Mouse (Mus musculus) embryo, embryonic 10 days (tissue): ENCODE measurements around the gene Bicdl1.

Experiments used
- DNase-seq: peaks from one replicate; pipeline ENCODE4 v3.0.0-alpha.2; 2015; ENCODE audit warnings: low spot score

Bicdl1 gene

DNA sequence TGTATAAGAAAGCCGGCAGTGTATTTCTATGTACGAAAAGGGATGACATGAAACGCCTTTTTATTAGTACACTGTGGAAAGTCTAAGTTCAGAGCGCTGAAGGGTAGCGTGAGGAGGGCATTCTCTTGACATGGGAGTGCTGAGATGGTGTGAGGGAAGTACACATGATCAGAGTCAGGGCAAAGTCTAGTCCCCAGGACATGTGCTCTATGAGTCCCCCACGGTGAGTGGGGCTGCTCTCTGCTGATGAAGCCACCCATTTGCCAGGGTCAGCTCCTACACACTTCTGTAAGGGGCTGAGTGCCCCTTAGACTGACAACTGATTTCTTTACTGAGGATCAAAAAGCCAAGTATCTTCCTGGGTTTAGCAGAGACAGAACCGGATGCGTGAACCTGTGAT is 64.2 kb downstream of the Bicdl1 start:
- DNase-seq: no peak

DNA sequence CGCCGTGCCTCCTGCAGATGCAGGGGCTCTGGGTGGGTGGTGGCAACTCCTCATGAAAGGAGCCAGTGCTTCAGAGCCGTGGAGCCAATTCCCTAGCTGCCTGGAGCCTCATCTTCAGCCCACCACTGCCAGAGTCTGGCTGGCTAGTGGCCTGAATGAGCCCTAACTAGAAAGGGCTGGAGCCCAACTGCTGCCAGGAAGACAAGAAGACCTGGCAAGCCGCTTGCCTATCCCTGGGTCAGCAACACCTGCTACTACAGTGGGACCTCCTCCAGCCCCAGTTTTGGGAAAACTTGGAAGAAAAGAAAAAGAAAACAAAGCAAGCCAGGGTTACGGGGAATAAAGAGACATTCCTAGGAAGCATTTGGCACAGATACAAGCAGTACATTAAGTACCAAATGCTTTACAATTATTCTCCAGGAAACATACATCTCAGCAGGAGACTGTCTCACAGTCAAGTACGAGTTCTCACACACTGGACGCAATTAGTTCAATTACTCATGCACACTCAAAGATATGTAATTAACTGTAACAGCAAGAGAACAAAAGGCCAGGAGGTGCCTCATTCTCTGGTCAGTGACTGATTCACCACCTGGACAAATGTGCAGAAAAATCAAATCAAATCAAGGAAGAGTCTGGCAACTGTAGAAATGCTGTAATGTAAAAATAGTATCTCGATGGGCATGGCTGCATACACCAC is 64.9 kb downstream of the Bicdl1 start:
- no peak for DNase-seq

DNA sequence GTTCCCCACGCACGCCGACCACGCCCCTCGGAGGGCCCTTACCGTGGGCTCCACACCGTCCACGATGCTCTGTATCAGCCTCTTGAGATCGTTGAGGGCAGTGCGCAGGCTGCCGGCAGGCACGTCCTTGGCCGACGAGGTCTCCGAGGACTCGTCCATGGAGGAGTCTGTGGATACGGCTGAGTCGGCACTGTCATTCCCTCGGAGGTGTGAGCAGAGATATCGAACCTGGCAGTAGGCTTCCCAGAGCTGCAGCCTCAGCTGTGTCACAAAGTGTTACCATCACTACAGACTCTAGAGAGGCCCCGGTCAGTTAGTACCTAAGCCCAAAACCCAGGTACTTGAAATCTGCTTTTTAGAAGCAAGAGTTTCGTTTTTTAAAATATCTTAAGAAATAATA is 68.8 kb downstream of the Bicdl1 start:
- DNase-seq: no peak

DNA sequence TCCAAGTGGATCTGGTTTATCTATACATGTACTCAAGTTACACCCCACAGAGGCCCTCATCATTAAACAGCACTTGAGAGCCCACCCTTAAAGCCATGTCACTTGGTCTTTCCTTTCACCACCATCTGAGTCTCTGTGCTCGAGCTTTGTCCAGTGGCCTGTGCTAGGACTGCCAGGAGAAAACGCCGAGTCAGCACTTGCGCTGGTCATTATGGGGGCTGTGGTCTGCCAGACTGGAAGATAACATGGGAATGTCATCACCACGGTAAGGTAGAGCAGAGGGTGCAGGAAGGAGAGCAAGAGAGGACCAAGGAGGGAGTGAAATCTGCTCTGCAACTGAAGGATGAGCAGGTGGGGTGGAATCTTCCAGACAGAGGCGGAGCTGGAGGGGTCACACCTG is 73.1 kb downstream of the Bicdl1 start:
- no peak for DNase-seq

DNA sequence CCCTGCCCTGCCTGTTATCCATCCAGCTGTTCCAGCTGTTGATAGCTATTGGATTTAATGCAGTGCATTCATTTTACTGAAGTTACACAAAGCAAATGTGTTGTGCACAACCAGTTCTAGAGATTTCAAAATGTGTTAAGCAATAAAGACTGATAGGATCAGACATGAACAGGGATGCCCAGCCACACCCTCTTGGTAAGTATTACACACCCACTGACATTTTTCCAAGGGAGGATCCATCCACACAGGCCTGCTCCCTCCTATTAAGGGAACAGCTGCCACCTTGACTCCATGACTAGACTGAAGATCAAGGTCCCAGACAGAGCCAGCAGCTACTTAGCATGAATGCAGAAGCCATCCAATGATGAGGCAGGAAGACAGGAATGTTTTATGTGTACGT is 74.2 kb downstream of the Bicdl1 start:
- DNase-seq: no peak

DNA sequence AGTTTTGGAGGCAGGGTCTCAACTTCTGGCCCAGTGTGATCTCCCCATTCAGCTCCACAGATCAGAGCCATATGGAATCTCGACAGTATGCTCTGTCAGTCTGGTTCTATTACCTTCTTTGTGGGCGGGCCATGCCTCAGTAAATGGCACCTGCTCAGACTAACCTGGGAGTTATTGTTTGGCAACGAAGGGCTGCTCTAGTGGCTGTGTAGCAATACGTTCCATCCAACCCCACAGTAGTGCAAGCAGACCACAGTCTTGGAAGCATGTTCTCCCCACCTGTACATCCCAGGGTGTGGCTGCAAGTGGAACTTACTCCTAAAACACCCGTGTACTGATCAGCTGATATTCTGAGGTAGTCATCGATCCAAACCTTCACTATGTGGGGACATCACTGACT is 74.7 kb downstream of the Bicdl1 start:
- no peak for DNase-seq

DNA sequence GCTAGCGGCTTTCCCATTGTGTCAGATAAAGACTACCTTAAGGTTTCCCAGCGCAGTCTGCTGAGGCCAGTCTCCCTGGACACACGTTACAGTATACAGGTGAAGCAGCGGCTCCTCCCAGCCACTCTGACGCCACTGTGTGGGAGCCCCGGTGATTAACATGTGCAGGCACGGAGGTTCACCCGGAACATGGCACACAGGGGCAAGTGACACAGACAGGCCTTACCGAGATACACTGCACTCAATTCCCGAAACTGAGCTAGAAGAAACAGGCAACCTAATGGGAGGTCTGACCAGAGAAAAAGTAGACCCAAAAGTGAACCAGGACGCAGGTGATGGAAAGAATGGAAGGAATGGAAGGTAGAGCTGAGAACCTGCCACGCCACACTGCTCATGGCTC is 77.6 kb downstream of the Bicdl1 start:
- DNase-seq: no peak

DNA sequence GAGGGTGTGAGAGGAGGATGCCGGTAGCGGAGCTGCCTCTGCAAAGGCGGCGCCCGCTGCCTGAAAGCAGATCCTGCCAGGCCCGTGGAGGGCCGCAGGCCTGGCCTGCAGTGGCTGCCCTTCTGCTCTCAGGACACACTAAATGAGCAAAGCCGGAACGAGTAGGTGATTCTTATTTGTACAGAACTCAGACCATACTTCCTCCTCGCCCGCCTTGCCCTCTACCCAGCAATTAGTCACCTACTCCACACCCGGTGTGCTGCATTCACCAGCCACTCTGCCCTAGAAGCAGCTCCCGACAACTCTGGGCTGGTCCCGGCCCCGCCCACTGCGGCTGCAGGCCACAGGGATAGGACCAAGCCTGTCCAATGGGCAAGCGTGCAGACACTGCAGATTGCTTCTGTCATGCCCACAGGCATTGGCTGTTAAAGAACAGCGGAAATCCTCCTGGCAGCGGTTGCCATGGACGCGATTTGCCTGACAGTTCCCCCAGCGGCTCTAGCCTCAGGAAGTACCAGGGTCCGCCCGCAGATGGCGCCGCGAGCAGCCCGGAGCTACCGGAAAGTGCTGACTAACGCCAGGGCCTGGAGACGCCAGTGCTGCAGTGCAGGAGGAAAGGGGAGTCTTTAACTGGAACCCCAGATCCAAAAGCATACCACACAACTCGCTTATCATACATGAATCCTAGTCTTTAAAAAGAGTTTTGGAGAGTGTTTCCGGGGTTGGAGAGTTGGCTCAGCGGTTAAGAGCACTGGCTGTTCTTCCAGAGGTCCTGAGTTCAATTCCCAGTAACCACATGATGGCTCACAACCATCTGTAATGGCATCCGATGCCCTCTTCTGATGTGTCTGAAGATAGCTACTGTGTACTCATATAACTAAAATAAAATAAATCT is 78.5 kb downstream of the Bicdl1 start:
- DNase-seq: peak; percentile 99

DNA sequence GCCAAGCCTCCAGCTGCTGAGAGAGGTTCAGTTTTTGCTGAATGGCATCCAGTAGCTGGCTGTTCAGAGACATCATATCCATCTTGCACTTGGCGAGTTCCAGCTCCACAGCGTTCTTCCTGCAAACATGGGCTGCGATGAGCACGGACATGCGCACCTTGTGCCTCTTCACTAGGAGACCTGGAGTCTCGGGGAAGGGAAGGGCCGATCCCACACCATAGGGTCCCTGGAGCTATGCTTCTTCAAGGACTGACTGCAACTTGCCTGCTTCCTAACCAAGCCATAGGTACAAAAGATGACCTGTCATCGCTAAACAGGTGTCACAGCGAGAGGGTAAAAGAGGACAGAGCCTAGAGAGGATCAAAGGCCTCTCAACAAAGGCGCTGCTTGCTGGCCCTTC is 79.6 kb downstream of the Bicdl1 start:
- DNase-seq: no peak

DNA sequence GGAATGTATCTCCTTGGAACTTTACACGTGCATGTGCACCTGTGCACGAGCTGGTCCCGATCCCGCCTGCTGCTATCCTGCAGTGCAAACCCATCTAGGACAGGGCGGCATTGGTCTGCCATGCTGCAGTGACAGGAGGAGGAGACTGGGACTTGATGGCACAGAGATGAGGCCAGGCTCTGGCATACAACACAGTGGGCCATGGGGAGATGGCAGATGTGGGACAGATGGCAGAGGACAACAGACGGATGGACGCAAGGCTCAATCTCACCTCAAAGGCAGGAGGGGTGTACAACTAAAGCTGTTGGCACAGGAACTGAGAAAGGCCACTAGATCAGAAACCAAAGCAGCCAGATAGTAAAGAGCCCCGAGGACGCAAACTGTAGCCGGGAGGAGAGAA is 80.5 kb downstream of the Bicdl1 start:
- no peak for DNase-seq

DNA sequence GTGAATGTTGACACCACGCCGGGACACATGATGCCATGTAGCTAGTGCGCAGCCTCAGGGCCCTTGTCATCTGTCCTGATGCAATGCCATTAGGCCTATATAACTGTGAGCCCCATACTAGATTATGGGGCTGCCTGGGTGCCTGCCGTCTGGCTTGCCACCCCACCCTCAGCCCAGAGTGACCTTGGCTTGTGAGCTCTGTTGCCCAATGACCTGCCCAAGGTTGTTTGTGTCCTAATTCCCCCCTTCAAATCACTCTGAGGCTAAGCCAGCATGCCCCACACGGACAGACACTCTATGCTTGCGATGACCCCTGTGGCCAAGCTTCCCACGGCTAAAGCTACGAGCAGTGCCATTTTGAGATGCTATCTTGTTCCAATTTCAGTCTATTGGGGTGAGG is 81.7 kb downstream of the Bicdl1 start:
- no peak for DNase-seq

DNA sequence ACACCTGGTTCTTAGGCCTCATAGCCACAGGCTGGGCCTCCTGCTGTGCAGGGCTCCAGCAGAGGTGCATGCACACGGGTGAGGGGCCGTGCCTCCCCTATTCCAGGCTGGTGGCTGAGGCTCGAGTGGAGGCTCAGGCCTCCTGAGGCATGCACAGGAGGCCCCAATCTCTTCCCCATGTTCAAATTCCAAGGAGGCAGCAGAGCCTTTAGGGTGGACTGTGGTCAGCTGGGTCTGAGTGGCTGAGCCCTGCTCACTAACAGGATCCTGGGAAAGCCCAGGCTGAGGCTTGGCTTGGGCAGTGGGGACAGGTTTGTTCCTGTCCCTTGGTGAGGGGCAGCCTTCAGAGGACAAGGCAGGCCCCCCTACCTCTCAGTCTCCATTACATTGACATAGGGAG is 82.5 kb downstream of the Bicdl1 start:
- DNase-seq: no peak

DNA sequence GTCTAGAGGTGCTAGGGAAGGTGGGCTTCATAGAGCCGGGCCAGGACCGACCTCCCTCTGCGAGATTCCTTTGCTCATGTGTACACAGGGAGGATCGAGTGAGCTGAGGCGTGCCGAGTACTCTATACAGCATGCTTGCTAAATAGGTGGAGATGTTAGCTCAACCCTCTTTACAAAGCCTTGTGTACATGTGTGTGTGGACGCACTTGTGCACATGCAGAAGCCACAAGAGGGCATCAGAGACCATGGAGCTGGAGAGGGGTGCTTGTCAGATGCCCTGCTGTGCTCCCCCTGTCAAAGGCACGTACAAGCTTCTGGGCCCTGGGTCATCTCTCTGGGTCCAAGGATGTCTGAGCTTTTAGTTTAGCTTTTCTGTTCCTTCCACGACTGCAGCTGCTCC is 87.2 kb downstream of the Bicdl1 start:
- DNase-seq: no peak

DNA sequence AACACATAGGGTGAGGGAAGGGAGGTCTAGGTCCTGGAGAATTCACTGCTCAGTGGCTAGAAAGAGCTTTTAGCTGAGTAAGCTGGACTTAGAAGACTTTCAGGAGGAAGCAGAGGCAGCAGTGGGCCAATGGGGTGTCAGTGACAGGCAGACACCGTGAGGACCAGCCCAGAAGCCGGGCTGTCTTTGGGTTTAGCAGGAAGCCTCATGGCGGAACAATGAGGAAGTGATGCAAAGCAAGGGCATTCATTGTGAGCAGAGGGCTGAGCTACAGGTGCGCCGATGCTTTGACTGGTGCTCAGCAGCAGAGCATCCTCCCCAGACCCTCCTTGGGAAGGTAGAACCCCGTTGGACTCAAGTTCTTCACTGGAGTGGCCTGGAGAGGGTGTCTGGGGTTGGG is 95.9 kb downstream of the Bicdl1 start:
- no peak for DNase-seq

DNA sequence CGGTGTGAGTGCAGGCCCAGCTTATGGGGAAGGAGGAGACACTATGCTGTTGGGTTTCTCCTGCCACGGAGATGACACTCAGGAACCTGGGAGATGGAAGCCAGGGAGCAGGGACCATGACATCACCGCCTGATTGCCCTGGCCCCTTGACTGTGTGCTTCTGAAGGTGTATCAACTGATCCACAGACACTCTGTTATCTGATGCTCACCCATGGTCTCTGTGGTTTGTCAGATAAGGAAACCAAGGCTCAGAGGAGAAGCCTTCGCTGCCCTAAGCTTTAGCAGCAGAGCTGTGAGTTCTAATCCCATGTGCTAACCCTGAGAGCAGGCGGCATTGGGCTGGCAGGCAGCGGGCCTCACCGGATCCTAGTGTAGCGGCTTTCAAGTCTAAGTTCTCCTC is 97.4 kb downstream of the Bicdl1 start:
- no peak for DNase-seq

DNA sequence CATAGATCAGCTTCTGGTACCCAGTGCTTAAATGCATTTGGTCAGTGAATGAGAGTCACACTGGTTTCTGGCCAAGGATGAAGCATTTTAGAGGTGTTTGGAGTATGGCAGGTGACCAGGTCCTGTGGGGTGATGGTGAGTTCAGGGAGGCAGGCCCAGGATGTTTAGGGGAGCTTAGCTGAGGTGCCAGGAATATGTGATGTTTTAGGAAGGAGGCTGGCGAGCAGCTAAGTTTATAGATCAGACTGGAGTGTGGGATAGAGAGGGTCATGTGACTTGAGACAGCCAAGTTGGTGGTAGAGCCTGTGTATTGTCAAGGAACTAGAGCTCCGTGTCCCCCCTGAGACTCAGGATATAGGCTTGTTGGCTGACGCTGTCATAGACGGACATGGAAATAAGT is 98.4 kb downstream of the Bicdl1 start:
- DNase-seq: peak; percentile 7

DNA sequence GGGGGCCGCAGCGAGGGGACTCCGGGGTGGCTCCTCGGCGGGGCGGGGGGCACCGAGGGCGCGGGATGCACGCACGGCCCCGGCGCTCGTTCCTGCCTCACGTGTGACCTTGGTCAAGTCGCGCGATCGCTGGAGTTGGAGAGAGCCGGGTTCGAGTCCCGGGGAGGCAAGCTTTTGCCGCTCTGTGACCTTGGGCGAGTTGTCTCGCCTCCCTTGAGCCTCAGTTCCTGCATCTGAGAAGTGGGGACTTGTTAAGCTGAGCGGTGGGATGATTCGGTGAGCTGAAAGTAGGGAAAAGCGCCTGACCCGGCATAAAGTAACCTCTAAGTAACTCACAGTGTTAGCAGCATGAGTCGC is 99.1 kb downstream of the Bicdl1 start:
- DNase-seq: peak; percentile 56

DNA sequence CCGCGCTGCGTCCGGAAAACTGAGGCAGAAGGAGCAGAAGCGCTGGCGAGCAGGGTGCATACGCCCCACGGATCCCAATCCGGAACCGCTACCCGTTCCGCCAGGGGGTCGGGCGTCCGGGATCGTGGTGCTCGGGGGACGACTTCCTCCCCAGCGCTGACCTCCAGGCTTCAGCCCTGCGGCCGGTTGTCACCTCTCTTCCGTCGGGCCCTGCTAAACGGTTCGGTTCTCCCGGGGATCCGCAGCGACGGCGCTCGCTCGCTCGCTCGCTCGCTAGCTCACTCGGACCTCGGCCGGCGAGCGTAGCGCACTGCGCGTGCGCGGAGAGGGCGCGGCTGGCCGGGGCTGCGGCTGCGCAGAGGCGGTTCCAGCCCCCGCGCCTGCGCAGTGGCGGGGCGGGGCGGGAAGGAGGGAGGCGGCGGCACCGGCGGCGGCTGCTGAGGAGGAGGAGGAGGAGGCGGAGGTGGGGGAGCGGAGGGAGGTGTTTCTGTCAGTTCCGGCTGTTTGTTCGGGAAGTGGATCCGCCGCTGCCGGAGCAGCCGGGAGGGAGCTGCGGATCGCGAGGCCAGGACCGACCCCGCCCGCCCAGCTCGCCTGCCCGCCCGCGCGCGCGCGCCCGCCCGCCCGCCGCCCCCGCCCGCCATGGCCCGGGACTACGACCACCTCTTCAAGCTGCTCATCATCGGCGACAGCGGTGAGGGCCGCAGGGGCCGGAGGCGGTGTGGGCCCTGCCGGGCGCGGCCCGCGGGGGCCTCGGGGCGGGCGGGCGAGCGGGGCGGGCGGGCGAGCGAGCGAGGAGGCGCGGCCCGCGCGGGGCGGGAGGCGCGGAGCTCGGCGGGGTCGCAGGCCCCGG is 99.7 kb downstream of the Bicdl1 start, which contains the start of gene Rab35:
TSS of gene Rab35 (plus strand) at position 404 of the 853 bp plus-strand sequence.
- peak; percentile 92 for DNase-seq

DNA sequence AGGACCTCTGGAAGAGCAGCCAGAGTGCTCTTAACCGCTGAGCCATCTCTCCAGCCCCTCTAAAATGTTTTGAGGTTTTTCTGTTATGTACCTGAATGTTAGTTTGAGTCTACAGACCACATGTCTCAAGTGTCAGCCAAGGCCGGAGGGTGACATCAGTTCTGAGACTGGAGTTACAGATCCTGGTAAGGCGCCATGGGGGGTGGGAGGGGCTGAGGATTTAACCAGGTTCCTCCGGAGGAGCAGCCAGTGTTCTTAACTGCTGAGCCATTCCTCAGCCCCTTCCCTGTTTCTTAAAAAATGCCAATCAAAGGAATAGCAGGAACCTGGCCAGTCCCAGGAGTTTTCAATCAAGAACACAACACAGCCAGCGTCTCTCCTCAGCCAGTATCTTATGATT is 101.1 kb downstream of the Bicdl1 start:
- no peak for DNase-seq

DNA sequence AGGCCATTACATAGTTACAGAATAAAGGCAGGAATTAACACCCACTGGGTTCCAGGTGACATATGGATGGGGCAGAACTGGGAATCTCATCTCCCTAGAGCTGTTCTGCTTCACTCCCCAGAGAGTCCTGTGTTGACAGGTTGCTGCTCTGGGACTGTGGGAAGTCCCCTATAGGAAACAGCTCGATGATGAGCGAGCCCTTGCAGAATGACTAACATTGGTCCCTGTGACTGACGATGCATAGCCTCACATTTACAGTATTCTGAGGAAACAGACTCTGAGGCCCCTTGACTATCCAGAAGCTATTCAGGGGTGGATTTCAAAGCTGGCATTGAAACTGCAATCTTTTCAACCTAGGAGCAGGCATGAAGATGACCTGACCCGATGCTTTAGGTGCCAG is 101.7 kb downstream of the Bicdl1 start:
- DNase-seq: no peak

DNA sequence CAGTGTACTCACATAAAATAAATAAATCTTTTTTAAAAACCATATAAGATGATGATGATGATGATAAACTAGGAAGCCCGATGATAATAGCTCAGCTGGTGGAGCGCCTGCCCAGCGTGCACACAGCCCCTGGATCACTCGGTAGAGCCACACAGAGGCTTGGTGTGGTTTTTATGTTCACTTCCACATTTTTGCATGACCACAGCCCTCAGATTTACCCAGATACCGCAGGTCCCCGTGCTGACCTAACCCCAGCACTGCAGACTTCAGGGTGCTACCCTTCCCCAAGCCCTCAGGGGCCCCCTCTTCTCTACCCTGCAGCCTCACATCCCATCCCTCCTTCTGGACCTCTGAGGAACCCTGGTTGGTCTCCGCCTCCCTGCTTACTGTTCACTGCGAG is 103.3 kb downstream of the Bicdl1 start:
- no peak for DNase-seq

DNA sequence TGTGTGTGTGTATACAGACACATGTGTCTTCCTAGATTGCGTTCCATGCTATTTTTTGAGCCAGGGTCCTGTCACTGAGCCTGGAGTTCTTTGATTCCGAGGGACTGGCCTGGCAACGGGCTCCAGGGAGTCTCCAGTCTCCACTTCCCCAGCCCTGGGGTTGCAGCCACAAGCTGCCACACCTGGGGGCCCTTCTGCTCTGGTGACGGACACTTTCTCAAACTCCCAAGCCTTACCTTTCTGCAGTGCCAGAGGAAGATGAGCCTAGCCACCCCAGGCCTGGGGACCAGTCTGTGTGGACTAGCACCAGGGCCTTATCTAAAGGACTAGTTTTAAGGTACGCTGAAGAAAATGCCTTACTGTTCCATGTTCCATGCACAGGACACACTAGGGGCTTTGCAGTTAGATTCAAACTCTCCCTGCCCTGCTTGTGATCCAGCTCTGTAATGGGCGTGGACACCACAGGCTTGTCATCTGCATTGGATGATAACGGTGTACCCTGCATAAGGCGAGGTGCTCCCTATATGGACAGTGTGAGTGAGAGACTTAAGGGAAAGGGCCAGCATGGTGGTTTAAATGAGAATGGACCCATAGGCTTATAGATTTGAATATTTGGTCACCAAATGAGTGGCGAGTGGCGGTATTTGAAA is 105.1 kb downstream of the Bicdl1 start:
- DNase-seq: no peak
